Mouse (Mus musculus): ENCODE data around the gene Golga2.

Golga2 gene

GRCm38 (mm10) chr2:32318709-32319585 is 31.8 kb downstream of the Golga2 start:
- no peak for DNase-seq

- no peak for DNase-seq
These were observed 32.7 kb downstream of the Golga2 start for GRCm38 (mm10) chr2:32319586-32320580.

- DNase-seq = no peak
These were observed 33.5 kb downstream of the Golga2 start for GRCm38 (mm10) chr2:32320721-32321120.

- no peak for DNase-seq
These were observed 34.6 kb downstream of the Golga2 start for GRCm38 (mm10) chr2:32321591-32322298.

GRCm38 (mm10) chr2:32322754-32323741 is 35.9 kb downstream of the Golga2 start:
- no peak for DNase-seq

GRCm38 (mm10) chr2:32324322-32324721 is 37.1 kb downstream of the Golga2 start:
- no peak for DNase-seq

- no peak for DNase-seq
These were observed 38.2 kb downstream of the Golga2 start for GRCm38 (mm10) chr2:32325342-32325741.

GRCm38 (mm10) chr2:32327200-32327599 is 40.0 kb downstream of the Golga2 start:
- no peak for DNase-seq

GRCm38 (mm10) chr2:32328911-32329460 is 41.8 kb downstream of the Golga2 start:
- no peak for DNase-seq

GRCm38 (mm10) chr2:32329531-32329930 is 42.3 kb downstream of the Golga2 start:
- no peak for DNase-seq

- no peak for DNase-seq
These were observed 45.0 kb downstream of the Golga2 start for GRCm38 (mm10) chr2:32332159-32332558.

- no peak for DNase-seq
These were observed 48.7 kb downstream of the Golga2 start for GRCm38 (mm10) chr2:32335888-32336287.

- no peak for DNase-seq
These were observed 52.9 kb downstream of the Golga2 start for GRCm38 (mm10) chr2:32339912-32340642.

- no peak for DNase-seq
These were observed 53.9 kb downstream of the Golga2 start for GRCm38 (mm10) chr2:32340836-32341633.

GRCm38 (mm10) chr2:32341634-32341939 is 54.4 kb downstream of the Golga2 start:
- DNase-seq = no peak

- DNase-seq = no peak
These were observed 54.9 kb downstream of the Golga2 start for GRCm38 (mm10) chr2:32342039-32342438.

- no peak for DNase-seq
These were observed 55.6 kb downstream of the Golga2 start for GRCm38 (mm10) chr2:32342539-32343350.

GRCm38 (mm10) chr2:32343351-32343671 is 56.1 kb downstream of the Golga2 start:
- no peak for DNase-seq

GRCm38 (mm10) chr2:32344056-32344455 is 56.9 kb downstream of the Golga2 start:
- no peak for DNase-seq

All from thymus, postnatal 4 days (tissue).